Mouse (Mus musculus): ENCODE data around the gene Hnrnph2.

Hnrnph2 gene

GRCm38 (mm10) chrX:134614306-134614705 is 13.3 kb downstream of the Hnrnph2 start:
- DNase-seq: peak; percentile 35

GRCm38 (mm10) chrX:134619695-134620094 is 18.7 kb downstream of the Hnrnph2 start:
- no peak for DNase-seq

- no peak for DNase-seq
Observed at GRCm38 (mm10) chrX:134620254-134620865, 19.4 kb downstream of the Hnrnph2 start.

- DNase-seq: no peak
Observed at GRCm38 (mm10) chrX:134621685-134622084, 20.7 kb downstream of the Hnrnph2 start.

- DNase-seq: no peak
Observed at GRCm38 (mm10) chrX:134623350-134623749, 22.4 kb downstream of the Hnrnph2 start.

GRCm38 (mm10) chrX:134628200-134628599 is 27.2 kb downstream of the Hnrnph2 start:
- DNase-seq: no peak

GRCm38 (mm10) chrX:134632710-134633109 is 31.7 kb downstream of the Hnrnph2 start:
- DNase-seq: no peak

GRCm38 (mm10) chrX:134635111-134635510 is 34.1 kb downstream of the Hnrnph2 start:
- DNase-seq: no peak

- no peak for DNase-seq
Observed at GRCm38 (mm10) chrX:134635860-134636259, 34.9 kb downstream of the Hnrnph2 start.

GRCm38 (mm10) chrX:134641000-134641760 is 40.2 kb downstream of the Hnrnph2 start:
- DNase-seq: no peak

- DNase-seq: no peak
Observed at GRCm38 (mm10) chrX:134646338-134646737, 45.4 kb downstream of the Hnrnph2 start.

GRCm38 (mm10) chrX:134647421-134647820 is 46.4 kb downstream of the Hnrnph2 start:
- no peak for DNase-seq

- DNase-seq: peak; percentile 77
Observed at GRCm38 (mm10) chrX:134648031-134648692, 47.2 kb downstream of the Hnrnph2 start.

GRCm38 (mm10) chrX:134652061-134652460 is 51.1 kb downstream of the Hnrnph2 start:
- no peak for DNase-seq

Measured in thymus, postnatal 25 days (tissue).